In genomic region chr17:88118714-88119113, GRCm38 (mm10) we compare ENCODE assay signal across 30 mouse cellular contexts. TPM values are rescaled to one million over a fixed set of nuclear protein-coding genes. Genes with fewer than 3 reads are reported as not detected.
A peak's percentile ranks its signal among the peaks of the same experiment; 100 is the strongest.
DNase-seq lines count a peak whose midpoint lies in the region; ATAC-seq and TF ChIP-seq lines count a peak whose summit lies in the region.
"Had no signal": no experiment of that assay in that cellular context is flagged by ENCODE, and none has a peak within 500 bp of the region (broad histone marks: within the 10 kb centered on the region; RNA-seq: fewer than 3 reads in every experiment).

No protein-coding gene starts in this region.

- H3K36me3 ChIP-seq in splenic B cell, adult 2 months (ENCODE audit: control insufficient read depth, insufficient read depth, low read length, poor library complexity, severe bottlenecking): no peaks in the 10 kb centered on the region
- H3K36me3 ChIP-seq: embryonic facial prominence, embryonic 13.5 days; limb, embryonic 10.5 days; midbrain, embryonic 13.5 days; neural tube, embryonic 12.5 days; stomach, embryonic 15.5 days had no signal

- no peaks in the 10 kb centered on the region for H3K27me3 ChIP-seq in splenic B cell, adult 2 months (ENCODE audit: control insufficient read depth, insufficient read depth, low read length, poor library complexity, severe bottlenecking)
- H3K27me3 ChIP-seq: embryonic facial prominence, embryonic 13.5 days; forebrain, embryonic 13.5 days; midbrain, embryonic 13.5 days; neural tube, embryonic 12.5 days; stomach, embryonic 15.5 days had no signal

- H3K4me3 ChIP-seq in bone marrow macrophage, adult 2 months (ENCODE audit: insufficient read depth, low read length): no peak overlapping the region
- H3K4me3 ChIP-seq: embryonic facial prominence, embryonic 13.5 days; erythroblast, embryonic 14.5 days; forebrain, embryonic 13.5 days; heart, adult 2 months; limb, embryonic 10.5 days; midbrain, embryonic 13.5 days; neural tube, embryonic 12.5 days; stomach, embryonic 15.5 days had no signal

- no peak for TF ChIP-seq POLR2A in bone marrow macrophage, adult 2 months (IDR thresholded peaks at IDR 0.05; ENCODE audit: borderline replicate concordance, low read depth, low read length)

- ATAC-seq in megakaryocyte, adult 5-6 weeks (ENCODE audit: poor library complexity, severe bottlenecking): peak; percentile 83
- no peak for ATAC-seq in erythroid progenitor cell, adult 5-6 weeks (replicated peaks; ENCODE audit: low FRiP score, poor library complexity, severe bottlenecking)
- ATAC-seq: forebrain, embryonic 13.5 days; midbrain, embryonic 13.5 days had no signal

- peak overlapping the region; percentile 60 for H3K27ac ChIP-seq in bone marrow macrophage, adult 2 months (ENCODE audit: insufficient read depth, low read depth, low read length)
- H3K27ac ChIP-seq: embryonic facial prominence, embryonic 13.5 days; forebrain, embryonic 13.5 days; heart, adult 2 months; hindbrain, embryonic 14.5 days; limb, embryonic 10.5 days; midbrain, embryonic 13.5 days; neural tube, embryonic 12.5 days; stomach, embryonic 15.5 days had no signal

- TF ChIP-seq CTCF in bone marrow macrophage, adult 2 months (IDR thresholded peaks at IDR 0.05; ENCODE audit: low read depth, low read length): no peak

- DNase-seq in lung, postnatal 36 days: peak; percentile 16
- DNase-seq in lung, postnatal 25 days (ENCODE audit: low spot score): no peak
- peak; percentile 44 for DNase-seq in splenic B cell, adult 2 months (ENCODE audit: low read depth, low spot score)
- no peak for DNase-seq in frontal cortex, postnatal 14 days (ENCODE audit: low spot score in 2 of 2)
- DNase-seq in kidney, postnatal 4 days: no peak
- DNase-seq: adrenal gland, postnatal 36 days; B cell, adult 2 months; cerebellum, adult 18-20 months; cerebellum, postnatal 14 days; gastrocnemius, postnatal 14 days; heart, adult 2 months; heart, postnatal 36 days; kidney, adult 2 months; kidney, postnatal 10 days; liver; lung, postnatal 14 days; retina, postnatal 1 day; thymus, adult 18-20 months; thymus, postnatal 36 days had no signal

- H3K4me1 ChIP-seq in bone marrow macrophage, adult 2 months (ENCODE audit: control insufficient read depth, insufficient read depth, low read length): peaks cover 42% of the 10 kb centered on the region
- H3K4me1 ChIP-seq: embryonic facial prominence, embryonic 13.5 days; forebrain, embryonic 13.5 days; limb, embryonic 10.5 days; midbrain, embryonic 13.5 days; neural tube, embryonic 12.5 days; stomach, embryonic 15.5 days had no signal

RNA-seq across cellular contexts. Expression of gene Fbxo11, which starts 53.6 kb away (rescaled TPM):
- 76.1 and 82.9 TPM in 2 replicates for polyA plus RNA-seq in bone marrow macrophage, adult 2 months (2012; ENCODE audit: insufficient read depth, insufficient read length, missing spikeins)
- total RNA-seq in megakaryocyte, adult 5-6 weeks (2015): 43.6 and 45.8 TPM in 2 replicates
- 30.7 and 41.6 TPM in 2 replicates for total RNA-seq in megakaryocyte, adult 5-6 weeks (2017)
- total RNA-seq in erythroid progenitor cell, adult 5-6 weeks (2015; ENCODE audit: low replicate concordance): 10.1 and 16.2 TPM in 2 replicates
- total RNA-seq in erythroid progenitor cell, adult 5-6 weeks (2017; ENCODE audit: low replicate concordance): 5.9 and 14.4 TPM in 2 replicates

Comparison
In these comparisons a context has a peak if more than half of its experiments do, and no peak if none do; other contexts are left out.
1. DNase-seq: peak in lung, postnatal 36 days (single experiment) and splenic B cell, adult 2 months (single experiment); none in lung, postnatal 25 days (single experiment), frontal cortex, postnatal 14 days (0 of 2) and kidney, postnatal 4 days (0 of 2).